Mouse (Mus musculus) heart, postnatal 0 days (tissue): ENCODE measurements around the gene Fgfr2.

Source experiments
- CTCF ChIP-seq: IDR thresholded peaks from 2 replicates; pipeline ENCODE4 v1.5.1; 2016; ENCODE audit warnings: antibody characterized with exemption, control low read depth, low read depth
- EP300 ChIP-seq: IDR thresholded peaks from 2 replicates; pipeline ENCODE4 v1.6.1; 2016; ENCODE audit warnings: antibody characterized with exemption, low read depth

DNA sequence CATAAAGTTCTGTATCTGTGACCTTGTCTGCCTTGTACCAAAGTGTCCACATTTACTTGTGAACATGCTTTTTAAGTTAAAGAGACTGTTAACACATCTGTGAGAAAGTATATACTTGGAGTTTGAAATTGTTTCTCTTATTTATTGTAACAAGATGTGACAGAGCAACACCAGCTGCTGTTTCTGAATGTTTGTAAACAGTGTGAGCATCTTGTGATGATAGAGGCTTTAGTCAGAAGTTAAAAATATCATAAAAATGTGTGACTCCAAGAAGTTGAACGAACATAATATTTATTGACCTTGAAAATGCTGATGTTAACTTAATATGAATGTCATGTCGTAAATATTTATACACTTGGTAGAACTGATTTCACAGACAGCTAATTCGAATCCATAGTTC is 172.5 kb downstream of the Fgfr2 start:
- no peak for TF ChIP-seq EP300
- no peak for TF ChIP-seq CTCF
